Mouse (Mus musculus) small intestine, adult 2 months (tissue): ENCODE measurements around the gene Gm9913.

Experiments used
- CTCF ChIP-seq: fragments of 200-500 bp; IDR thresholded peaks from 2 replicates; pipeline ENCODE4 v1.5.1; 2012; ENCODE audit warnings: low read depth, mild to moderate bottlenecking, control low read depth, inconsistent platforms, low read length, moderate library complexity, mixed read lengths; ENCODE audit not compliant: insufficient replicate concordance, insufficient read length; ENCODE audit errors: extremely low read depth
- POLR2A ChIP-seq: fragments of 200-500 bp; IDR thresholded peaks from 2 replicates; pipeline ENCODE4 v1.6.1; 2012; ENCODE audit warnings: low read depth, mild to moderate bottlenecking, control low read depth, inconsistent platforms, low read length, moderate library complexity

DNA sequence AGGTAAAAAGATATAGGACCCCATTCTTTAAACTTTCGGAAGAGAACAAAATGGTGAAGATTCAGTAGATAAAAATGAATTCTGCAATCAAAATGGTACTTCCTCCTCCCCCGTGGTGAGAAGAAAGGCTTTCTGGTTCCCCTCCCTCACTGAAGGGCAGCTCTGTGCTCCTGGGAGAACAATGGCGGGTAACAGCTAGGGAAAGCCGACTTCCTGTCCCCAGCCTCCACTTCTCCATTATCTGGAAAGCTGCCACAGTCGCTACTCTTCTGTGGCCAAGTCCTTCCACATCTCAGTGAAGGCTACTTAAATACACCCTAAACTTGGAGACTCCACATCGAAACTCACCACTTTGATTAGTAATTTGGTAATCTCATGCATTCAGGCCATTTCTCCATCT is 40.9 kb upstream of the Gm9913 start:
- TF ChIP-seq POLR2A (no peak), CTCF (no peak)
